Mouse (Mus musculus) heart, embryonic 13.5 days (tissue): ENCODE measurements around the gene Atp5d. TPM values are rescaled to one million over a fixed set of nuclear protein-coding genes. Genes with fewer than 3 reads are reported as not detected.

Experiments used
- ATAC-seq: fragments of 200-750 bp; cut with Nextera tagmentation; 2 replicates; pipeline ENCODE4 v1.8.0; 2017; ENCODE audit warnings: moderate TSS enrichment; ENCODE audit not compliant: insufficient number of reproducible peaks, low FRiP score, low TSS enrichment; ENCODE audit errors: extremely low read depth
- H3K27ac ChIP-seq: fragments of 300-500 bp; sonication (generic); replicated peaks from 2 replicates; pipeline ENCODE4 v1.5.1; 2015; ENCODE audit warnings: moderate library complexity, mild to moderate bottlenecking, inconsistent platforms
- H3K27me3 ChIP-seq: fragments of 300-500 bp; sonication (generic); replicated peaks from 2 replicates; pipeline ENCODE4 v1.6.1; 2015; ENCODE audit warnings: mild to moderate bottlenecking, inconsistent platforms
- H3K36me3 ChIP-seq: fragments of 300-500 bp; sonication (generic); 2 replicates; pipeline ENCODE4 v1.6.1; 2015; ENCODE audit warnings: mild to moderate bottlenecking, inconsistent platforms
- H3K4me1 ChIP-seq: fragments of 300-500 bp; sonication (generic); 2 replicates; pipeline ENCODE4 v1.6.1; 2015; ENCODE audit warnings: inconsistent platforms
- H3K4me2 ChIP-seq: fragments of 300-500 bp; sonication (generic); 2 replicates; pipeline ENCODE4 v1.6.1; 2015; ENCODE audit warnings: inconsistent platforms, mild to moderate bottlenecking, moderate library complexity
- H3K4me3 ChIP-seq: fragments of 300-500 bp; sonication (generic); 2 replicates; pipeline ENCODE4 v1.5.1; 2015; ENCODE audit warnings: moderate library complexity, mild to moderate bottlenecking, inconsistent platforms
- H3K9ac ChIP-seq: fragments of 300-500 bp; sonication (generic); 2 replicates; pipeline ENCODE4 v1.6.1; 2015; ENCODE audit warnings: inconsistent platforms, mild to moderate bottlenecking, moderate library complexity
- H3K9me3 ChIP-seq: fragments of 300-500 bp; sonication (generic); 2 replicates; pipeline ENCODE4 v1.6.1; 2016; ENCODE audit warnings: inconsistent platforms
- WGBS: fragments of 180-500 bp; shearing (Covaris S2); methylation state at CpG from one replicate; pipeline ENCODE4 v1.1.7; 2015; ENCODE audit warnings: mixed read lengths; 5-methylcytosine and 5-hydroxymethylcytosine counted together
- polyA plus RNA-seq: library from polyadenylated mRNA; unstranded; fragments of >200 nt; fragmentation: Nextera tagmentation; extraction: Ambion mirVana; gene quantifications from 2 replicates; pipeline ENCODE4 v1.2.1, GENCODE M21; 2015

Atp5d gene
- polyA plus RNA-seq, 1 experiment from 2014 or later, result 808 TPM

DNA sequence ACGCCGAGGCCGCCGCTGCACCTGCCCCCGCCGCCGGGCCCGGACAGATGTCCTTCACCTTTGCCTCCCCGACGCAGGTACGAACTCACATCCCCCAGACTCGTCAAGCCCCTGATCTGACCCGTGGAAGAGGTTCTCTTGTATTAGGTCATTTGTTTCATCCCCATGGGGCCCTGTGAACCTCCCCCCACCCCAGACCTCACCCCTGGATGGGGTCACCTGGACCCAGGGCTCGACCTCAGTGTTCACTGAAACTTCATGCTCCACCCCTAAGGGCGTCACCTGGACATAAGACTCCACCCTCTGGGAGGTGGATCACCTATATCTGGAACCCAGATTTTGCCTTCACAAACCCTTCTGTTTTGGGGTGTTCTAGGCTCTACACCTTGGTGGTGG, 4.1 kb downstream of the Atp5d start:
- Histone ChIP-seq H3K27ac (peak overlapping the region; percentile 93), H3K4me3 (peak overlapping the region; percentile 79), H3K9me3 (no peaks in the 10 kb centered on the region), H3K27me3 (peaks cover 22% of the 10 kb centered on the region), H3K4me2 (peak overlapping the region; percentile 91), H3K36me3 (peaks cover 38% of the 10 kb centered on the region), H3K9ac (peak overlapping the region; percentile 97), H3K4me1 (peaks cover 84% of the 10 kb centered on the region)
- ATAC-seq, result 0 out of 2 replicates have a peak, but pooled peaks have one; percentile 0
- 0% methylated on average over 15 of the region's 15 CpGs for WGBS

DNA sequence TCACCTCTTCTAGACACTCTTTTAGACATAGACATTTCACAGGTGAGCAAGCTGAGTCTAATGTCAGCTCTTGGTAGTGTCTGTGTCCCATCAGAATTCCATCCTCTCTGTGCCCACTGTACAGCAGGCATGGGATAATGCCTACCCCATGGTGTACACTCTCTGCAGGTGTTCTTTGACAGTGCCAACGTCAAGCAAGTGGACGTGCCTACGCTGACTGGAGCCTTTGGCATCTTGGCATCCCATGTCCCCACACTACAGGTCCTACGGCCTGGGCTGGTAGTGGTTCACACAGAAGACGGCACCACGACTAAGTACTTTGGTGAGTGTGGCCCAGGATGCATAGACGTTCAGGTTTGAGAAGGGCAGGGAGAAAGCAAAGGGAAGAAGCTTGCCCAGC, 5.2 kb downstream of the Atp5d start:
- peak overlapping the region; percentile 91 for H3K4me2 ChIP-seq
- no peak overlapping the region for H3K27ac ChIP-seq
- 89% methylated on average over 7 of the region's 7 CpGs for WGBS
- H3K4me3 ChIP-seq, result peak overlapping the region; percentile 79
- peaks cover 38% of the 10 kb centered on the region for H3K36me3 ChIP-seq
- H3K9me3 ChIP-seq, result no peaks in the 10 kb centered on the region
- ATAC-seq, result no peak
- peaks cover 10% of the 10 kb centered on the region for H3K27me3 ChIP-seq
- peaks cover 77% of the 10 kb centered on the region for H3K4me1 ChIP-seq
- peak overlapping the region; percentile 59; the same call in 1 of the 2 replicates for H3K9ac ChIP-seq

DNA sequence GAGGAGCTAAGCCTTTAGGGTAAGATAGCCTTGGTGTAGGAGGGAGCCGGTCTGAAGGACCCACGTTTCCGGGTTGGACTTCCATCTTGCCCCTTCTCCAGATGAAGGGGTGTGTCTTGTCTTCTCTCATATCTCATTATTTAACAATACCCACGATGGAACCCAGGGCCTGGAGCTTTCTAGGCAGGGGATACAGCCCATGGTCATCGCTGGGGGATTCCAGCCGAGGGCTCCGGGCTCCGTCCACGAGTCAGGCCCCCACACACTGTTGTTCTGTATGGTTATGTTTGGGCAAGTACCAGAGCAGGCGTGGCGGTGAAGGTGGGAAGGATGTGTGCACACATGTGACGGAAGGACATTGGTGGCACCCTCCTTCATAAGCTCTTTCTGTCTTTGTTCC, 5.7 kb downstream of the Atp5d start:
- H3K36me3 ChIP-seq, result peaks cover 38% of the 10 kb centered on the region
- 89% methylated on average over 12 of the region's 12 CpGs for WGBS
- no peak for ATAC-seq
- 0 out of 2 replicates have a peak overlapping the region, but pooled peaks have one; percentile 4 for H3K4me3 ChIP-seq
- H3K9me3 ChIP-seq, result no peaks in the 10 kb centered on the region
- peaks cover 75% of the 10 kb centered on the region for H3K4me1 ChIP-seq
- peak overlapping the region; percentile 59; the same call in 1 of the 2 replicates for H3K9ac ChIP-seq
- H3K27me3 ChIP-seq, result peaks cover 9% of the 10 kb centered on the region; the same call in 1 of the 2 replicates
- 0 out of 2 replicates have a peak overlapping the region, but pooled peaks have one; percentile 24 for H3K27ac ChIP-seq
- H3K4me2 ChIP-seq, result no peak overlapping the region

DNA sequence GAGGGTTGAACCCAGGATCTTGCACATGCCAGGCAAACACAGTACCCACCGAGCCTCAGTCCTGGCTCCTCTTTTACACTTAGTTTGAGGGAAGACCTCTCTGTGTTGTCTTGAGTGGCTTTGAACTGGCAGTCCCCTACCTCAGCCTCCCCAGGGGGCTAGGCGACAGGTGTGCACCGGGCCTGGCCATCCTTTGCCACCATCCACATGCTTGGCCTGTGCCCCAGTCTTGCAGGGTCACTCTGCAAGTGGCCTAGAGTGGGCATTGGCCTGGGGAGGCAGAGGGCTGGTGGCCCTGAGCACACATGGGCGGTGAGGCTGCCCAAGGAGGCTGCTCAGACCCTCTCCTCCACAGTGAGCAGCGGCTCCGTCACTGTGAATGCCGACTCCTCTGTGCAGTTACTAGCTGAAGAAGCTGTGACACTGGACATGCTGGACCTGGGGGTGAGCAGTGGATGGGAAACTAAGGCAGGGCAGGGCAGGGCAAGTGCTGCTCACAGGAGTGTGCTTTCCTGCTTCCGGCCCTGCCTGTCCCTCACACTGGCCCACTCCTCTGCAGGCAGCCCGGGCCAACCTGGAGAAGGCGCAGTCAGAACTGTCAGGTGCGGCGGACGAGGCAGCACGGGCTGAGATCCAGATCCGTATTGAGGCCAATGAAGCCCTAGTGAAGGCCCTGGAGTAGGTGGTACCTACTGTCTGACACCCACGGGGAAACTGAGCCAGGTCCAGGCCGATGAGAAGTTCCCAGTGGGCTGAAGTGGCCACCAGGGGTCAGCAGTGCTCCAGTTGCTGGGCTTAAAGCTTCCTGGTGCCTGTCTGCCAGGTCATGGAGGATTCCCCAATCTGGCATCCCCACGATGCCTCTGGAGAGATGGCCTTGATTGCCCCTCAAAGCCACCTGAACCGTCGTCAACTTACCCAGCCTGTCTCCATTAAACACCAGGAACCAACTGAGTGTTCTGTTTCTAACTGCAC, 6.7 kb downstream of the Atp5d start:
- Histone ChIP-seq H3K36me3 (peaks cover 43% of the 10 kb centered on the region), H3K4me3 (peak overlapping the region; percentile 6), H3K4me1 (peaks cover 69% of the 10 kb centered on the region), H3K9ac (peak overlapping the region; percentile 100), H3K27me3 (no peaks in the 10 kb centered on the region), H3K9me3 (no peaks in the 10 kb centered on the region), H3K4me2 (peak overlapping the region; percentile 93), H3K27ac (peak overlapping the region; percentile 99)
- no peak for ATAC-seq
- 76% methylated on average over 20 of the region's 20 CpGs for WGBS

- Histone ChIP-seq H3K27ac (peak overlapping the region; percentile 99), H3K9me3 (no peaks in the 10 kb centered on the region), H3K36me3 (peaks cover 49% of the 10 kb centered on the region), H3K4me1 (peaks cover 64% of the 10 kb centered on the region), H3K4me3 (peak overlapping the region; percentile 6; the same call in 1 of the 2 replicates), H3K9ac (peak overlapping the region; percentile 100), H3K27me3 (no peaks in the 10 kb centered on the region), H3K4me2 (peak overlapping the region; percentile 93)
- WGBS, result 83% methylated on average over 6 of the region's 6 CpGs
- ATAC-seq, result no peak
Measured at GRCm38 (mm10) chr10:80145896-80146295, 7.5 kb downstream of the Atp5d start.

DNA sequence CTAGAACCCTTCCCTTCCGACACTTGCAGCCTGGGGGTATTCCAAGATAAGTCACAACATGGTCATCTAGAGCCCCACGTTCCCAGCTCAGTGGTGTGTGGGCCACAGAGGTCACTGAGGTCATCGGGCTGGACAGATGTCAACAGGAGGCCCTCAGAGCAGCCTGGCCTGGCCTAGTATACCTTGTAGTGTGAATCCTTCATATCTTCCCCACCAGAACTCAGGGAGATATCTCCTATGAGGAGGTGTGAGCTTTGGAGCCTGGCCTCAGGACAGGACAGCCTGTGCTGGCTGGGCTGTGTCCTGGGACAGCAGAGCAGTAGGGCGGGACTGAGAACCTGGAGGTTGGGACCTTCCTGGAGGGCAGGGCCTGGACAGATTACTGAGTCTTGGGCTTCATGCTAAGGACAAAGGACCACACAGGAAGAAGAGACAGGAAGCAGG, 8.2 kb downstream of the Atp5d start:
- Histone ChIP-seq H3K9ac (peak overlapping the region; percentile 100), H3K27me3 (no peaks in the 10 kb centered on the region), H3K4me1 (peaks cover 59% of the 10 kb centered on the region), H3K4me2 (peak overlapping the region; percentile 93), H3K36me3 (peaks cover 56% of the 10 kb centered on the region), H3K4me3 (peak overlapping the region; percentile 95; the same call in 1 of the 2 replicates), H3K27ac (peak overlapping the region; percentile 99), H3K9me3 (no peaks in the 10 kb centered on the region)
- no peak for ATAC-seq
- WGBS, result 48% methylated on average over 4 of the region's 4 CpGs

DNA sequence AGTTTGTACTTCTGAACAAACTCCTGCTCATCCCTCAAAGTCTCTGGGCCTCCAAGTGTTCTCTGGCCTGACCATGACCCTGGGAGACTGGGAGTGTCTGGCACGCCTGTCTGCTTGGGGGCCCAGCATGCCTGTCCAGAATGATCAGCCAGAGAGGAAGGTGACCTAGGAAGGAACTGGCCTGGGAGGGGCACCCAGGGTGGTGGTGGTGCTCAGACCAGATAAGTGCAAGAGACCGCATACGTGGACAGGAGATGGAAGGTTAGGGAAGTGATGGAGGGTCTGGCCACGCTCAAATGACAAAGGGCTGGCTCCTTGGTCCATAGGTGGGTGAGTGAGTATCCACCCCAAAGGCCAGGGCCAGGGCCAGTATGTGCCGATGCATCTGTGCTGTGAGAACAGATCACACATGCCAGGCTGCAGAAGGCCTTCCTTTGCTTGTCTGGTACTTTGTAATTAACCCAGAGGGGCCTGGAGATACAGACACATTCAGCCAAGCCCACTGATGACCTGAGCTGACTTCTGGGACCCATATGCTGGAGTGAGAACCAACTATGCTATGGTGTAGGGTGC, 8.8 kb downstream of the Atp5d start:
- Histone ChIP-seq H3K36me3 (peaks cover 63% of the 10 kb centered on the region), H3K4me3 (peak overlapping the region; percentile 95), H3K4me1 (peaks cover 62% of the 10 kb centered on the region)

GRCm38 (mm10) chr10:80147719-80148601, 9.5 kb downstream of the Atp5d start, which contains the start of gene Midn:
Gene Midn, plus strand, starts transcription at chr10:80148272.
- Histone ChIP-seq H3K4me3 (peak within 1 kb of the TSS; percentile 95), H3K9ac (peak within 1 kb of the TSS; percentile 100), H3K4me1 (peaks cover 66% of the 10 kb centered on the region), H3K27ac (peak within 1 kb of the TSS; percentile 99), H3K9me3 (no peaks in the 10 kb centered on the region), H3K4me2 (peak within 1 kb of the TSS; percentile 93), H3K27me3 (no peaks in the 10 kb centered on the region), H3K36me3 (peaks cover 70% of the 10 kb centered on the region)
- peak; percentile 49 for ATAC-seq
- under 1% methylated on average over 41 of the region's 42 CpGs for WGBS

More for the DNA sequence above, 8.8 kb downstream of the Atp5d start:
- no peak for ATAC-seq
- Histone ChIP-seq H3K9me3 (no peaks in the 10 kb centered on the region), H3K9ac (peak overlapping the region; percentile 100), H3K4me2 (peak overlapping the region; percentile 93), H3K27ac (peak overlapping the region; percentile 99), H3K27me3 (no peaks in the 10 kb centered on the region)
- WGBS, result 46% methylated on average over 5 of the region's 5 CpGs

DNA sequence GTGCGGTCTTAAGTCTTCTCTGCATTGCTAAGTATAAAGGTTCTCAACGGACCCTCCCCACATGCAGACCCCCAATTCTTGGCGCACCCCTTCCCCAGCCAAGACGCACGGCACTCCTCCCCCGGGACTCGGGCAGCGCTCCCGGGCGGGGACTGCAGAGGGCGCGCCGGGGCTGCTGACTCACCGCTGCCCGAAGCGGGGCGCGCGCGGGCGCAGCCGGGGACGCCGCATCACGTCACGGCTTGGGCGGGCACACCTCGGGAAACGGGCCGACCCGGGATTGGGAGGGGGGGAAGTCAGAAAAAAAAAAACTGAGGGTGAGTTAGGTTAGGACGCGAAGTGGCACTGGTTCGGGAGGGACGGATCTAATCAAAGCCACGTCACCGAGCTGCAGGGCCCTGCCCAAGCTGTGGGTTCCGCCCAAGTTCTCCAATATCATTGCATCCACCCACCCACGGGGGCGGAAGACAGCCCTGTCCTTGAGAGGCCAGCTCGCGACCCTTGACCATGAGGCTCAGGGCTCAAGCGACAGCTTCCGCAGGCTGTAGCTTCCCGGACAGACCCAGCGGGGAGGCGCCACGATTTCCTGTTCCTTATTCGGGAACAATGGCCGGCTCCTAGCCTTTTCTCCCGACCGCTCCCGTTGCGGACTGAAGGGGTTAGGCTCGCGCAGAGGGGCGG, 10.3 kb downstream of the Atp5d start:
- Histone ChIP-seq H3K27ac (peak overlapping the region; percentile 99), H3K36me3 (peaks cover 72% of the 10 kb centered on the region), H3K9ac (peak overlapping the region; percentile 100), H3K9me3 (no peaks in the 10 kb centered on the region), H3K4me2 (peak overlapping the region; percentile 93), H3K27me3 (no peaks in the 10 kb centered on the region), H3K4me3 (peak overlapping the region; percentile 95), H3K4me1 (peaks cover 66% of the 10 kb centered on the region)
- ATAC-seq, result peak; percentile 30; the same call in 1 of the 2 replicates
- WGBS, result 1% methylated on average over 57 of the region's 57 CpGs
